In genomic region chr2:163858254-163858947, GRCm38 (mm10) we compare ENCODE assay signal across 8 mouse cellular contexts. TPM values are rescaled to one million over a fixed set of nuclear protein-coding genes. Genes with fewer than 3 reads are reported as not detected.
DNase-seq lines count a peak whose midpoint lies in the region; ATAC-seq and TF ChIP-seq lines count a peak whose summit lies in the region.

No protein-coding gene starts in this region.

- peaks cover 3% of the 10 kb centered on the region; the same call in 1 of the 2 replicates for H3K4me1 ChIP-seq in midbrain, embryonic 16.5 days (ENCODE audit: control insufficient read depth, insufficient read depth, low read length)

- 0 out of 2 replicates have a peak overlapping the region, but pooled peaks have one; percentile 16 for H3K4me3 ChIP-seq in left cerebral cortex, adult 2 months
- no peak overlapping the region; the same call in 1 of the 2 replicates for H3K4me3 ChIP-seq in midbrain, embryonic 16.5 days (ENCODE audit: low read depth, low read length)

- peak; percentile 66 to 68 for DNase-seq in left cerebral cortex, adult 18-20 months (ENCODE audit: low spot score in 2 of 2)
- DNase-seq in left cerebral cortex, adult 11 months (ENCODE audit: low spot score) = no peak
- peak; percentile 66 for DNase-seq in adrenal gland, adult 2 months
- DNase-seq in embryo, embryonic 9.5 days (ENCODE audit: extremely low spot score) = peak; percentile 70
- peak; percentile 39 to 65 for DNase-seq in heart, postnatal 14 days
- peak; percentile 56 to 77 for DNase-seq in left cerebral cortex, adult 2 months (ENCODE audit: extremely low spot score in 1 of 2, low spot score in 2 of 2)
- DNase-seq in thymus, postnatal 25 days = peak; percentile 54

- intact Hi-C loops in heart, postnatal 14 days (cut with DNase I) = loop anchor here (1.0 to 5.0 kb wide), 2 partner anchors 94 to 109 kb away; no protein-coding TSS in a partner anchor
- intact Hi-C loops in left cerebral cortex, adult 2 months (cut with DNase I) = loop anchor here (1.0 to 2.0 kb wide), 3 partner anchors 60 to 110 kb away; partner anchors contain the start of gene Rims4

- peak; percentile 87 for TF ChIP-seq CTCF in left cerebral cortex, adult 2 months (IDR thresholded peaks at IDR 0.05)

- peak overlapping the region; percentile 48 for H3K4me2 ChIP-seq in midbrain, embryonic 16.5 days (ENCODE audit: low read length)

- H3K27me3 ChIP-seq in midbrain, embryonic 16.5 days (ENCODE audit: control insufficient read depth, insufficient read depth, low read depth, low read length) = peaks cover 45% of the 10 kb centered on the region

- peak; percentile 70 for ATAC-seq in midbrain, embryonic 16.5 days

- WGBS in midbrain, embryonic 16.5 days = 16% methylated on average over 50 of the region's 50 CpGs

- no peaks in the 10 kb centered on the region for H3K9me3 ChIP-seq in midbrain, embryonic 16.5 days (replicated peaks; ENCODE audit: control insufficient read depth, low read length, poor library complexity, severe bottlenecking)

- peaks cover 5% of the 10 kb centered on the region; the same call in 1 of the 2 replicates for H3K36me3 ChIP-seq in midbrain, embryonic 16.5 days (ENCODE audit: control insufficient read depth, insufficient read depth, low read length)

- peak overlapping the region; percentile 55 for H3K27ac ChIP-seq in left cerebral cortex, adult 2 months
- no peak overlapping the region for H3K27ac ChIP-seq in midbrain, embryonic 16.5 days (ENCODE audit: low read length)

- H3K9ac ChIP-seq in midbrain, embryonic 16.5 days (ENCODE audit: low read depth, low read length) = no peak overlapping the region

RNA-seq across cellular contexts. Expression of gene Kcnk15, which starts 5.0 kb away (rescaled TPM):
- under 1 TPM; 0.30 to 0.63 TPM for total RNA-seq in left cerebral cortex, adult 18-20 months (2021)
- not detected for total RNA-seq in adrenal gland, adult 2 months (2021)
- 0.19 TPM in 1 of 2 replicates, not detected in the other for polyA plus RNA-seq in adrenal gland, adult 2 months (2012; rRNA removed)
- total RNA-seq in heart, postnatal 14 days (2021) = not detected
- total RNA-seq in left cerebral cortex, adult 2 months (2021) = under 1 TPM in 1 of 2 experiments, not detected in 1; 0.28 TPM
- 0.17 and 0.33 TPM in 2 replicates for polyA plus RNA-seq in midbrain, embryonic 16.5 days (2015; fragmentation: Nextera tagmentation; extraction: Ambion mirVana)

RNA-seq across cellular contexts. Expression of gene Ccn5, which starts 37.7 kb away (rescaled TPM):
- total RNA-seq in left cerebral cortex, adult 18-20 months (2021) = not detected
- 1 to 10 TPM in 1 of 2 experiments, under 1 TPM in 1; 0.20 to 1.8 TPM for total RNA-seq in adrenal gland, adult 2 months (2021)
- 1.2 and 1.9 TPM in 2 replicates for polyA plus RNA-seq in adrenal gland, adult 2 months (2012; rRNA removed)
- total RNA-seq in heart, postnatal 14 days (2021) = under 1 TPM; 0.29 to 0.88 TPM
- total RNA-seq in left cerebral cortex, adult 2 months (2021) = under 1 TPM; 0.19 to 0.38 TPM
- polyA plus RNA-seq in midbrain, embryonic 16.5 days (2015; fragmentation: Nextera tagmentation; extraction: Ambion mirVana) = 0.47 and 0.72 TPM in 2 replicates
